Mouse (Mus musculus) spleen, adult 2 months (tissue): ENCODE measurements at regions not wholly inside any gene's neighbourhood (a gene's known extent, or its start where the extent isn't known, plus 50 kb on each side); places are given as distances from the start of the nearest gene placed in this dataset.

Experiments
- DNase-seq, 2 experiments: peaks; one replicate each; pipeline versions ENCODE4 v3.0.0 to v3.0.0-alpha.2; 2012 to 2021; ENCODE audit warnings: low spot score in 2 of 2, low read depth in 1 of 2
- H3K27ac ChIP-seq: fragments of 200-500 bp; 2 replicates; pipeline ENCODE4 v1.5.1; 2012; ENCODE audit warnings: low read length, inconsistent platforms; ENCODE audit not compliant: insufficient read depth
- H3K27me3 ChIP-seq: fragments of 200-500 bp; 2 replicates; pipeline ENCODE4 v1.6.1; 2012; ENCODE audit warnings: mild to moderate bottlenecking, moderate library complexity, low read length, inconsistent platforms; ENCODE audit not compliant: control insufficient read depth, insufficient read depth
- H3K36me3 ChIP-seq: fragments of 200-500 bp; 2 replicates; pipeline ENCODE4 v1.6.1; 2012; ENCODE audit warnings: mild to moderate bottlenecking, low read length, inconsistent platforms; ENCODE audit not compliant: control insufficient read depth, insufficient read depth
- H3K4me1 ChIP-seq: fragments of 200-500 bp; 2 replicates; pipeline ENCODE4 v1.6.1; 2011; ENCODE audit warnings: inconsistent platforms; ENCODE audit not compliant: control insufficient read depth, insufficient read depth, insufficient read length
- H3K4me3 ChIP-seq: fragments of 200-500 bp; 2 replicates; pipeline ENCODE4 v1.5.1; 2011; ENCODE audit warnings: mild to moderate bottlenecking, inconsistent platforms; ENCODE audit not compliant: insufficient read depth, insufficient read length; ENCODE audit errors: extremely low read depth
- CTCF ChIP-seq: fragments of 200-500 bp; IDR thresholded peaks from 2 replicates; pipeline ENCODE4 v1.5.1; 2011; ENCODE audit warnings: mild to moderate bottlenecking, inconsistent platforms; ENCODE audit not compliant: insufficient read depth, insufficient read length, insufficient replicate concordance; ENCODE audit errors: extremely low read depth
- POLR2A ChIP-seq: fragments of 200-500 bp; IDR thresholded peaks from 2 replicates; pipeline ENCODE4 v1.6.1; 2011; ENCODE audit warnings: low read depth, low read length, inconsistent platforms
- WGBS: fragments of 180-500 bp; shearing (Covaris S2); methylation state at CpG from one replicate; pipeline ENCODE4 v1.1.7; 2018; 5-methylcytosine and 5-hydroxymethylcytosine counted together

DNA sequence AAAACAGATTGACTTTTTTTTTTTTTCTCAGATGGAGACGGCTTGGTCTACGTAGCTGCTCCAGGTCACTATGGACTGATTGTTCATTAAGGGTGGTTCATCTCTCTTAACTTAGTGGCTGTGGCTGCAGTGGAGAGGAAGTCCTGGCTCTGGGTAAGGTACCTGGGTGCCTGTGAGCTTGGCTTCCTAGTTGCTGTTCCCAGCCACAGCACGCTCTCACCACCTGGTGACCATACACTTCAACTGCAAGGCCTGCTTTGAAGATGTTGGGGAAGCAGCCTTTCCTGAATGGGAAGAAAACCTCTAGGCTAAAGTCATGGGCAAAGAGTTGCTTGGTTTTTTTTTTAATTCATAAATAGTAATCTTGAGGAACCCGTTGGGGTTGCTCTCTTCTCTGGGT is 301.6 kb downstream of the Zfp706 start:
- H3K27ac ChIP-seq = no peak overlapping the region
- DNase-seq = peak in 1 of 2 experiments; percentile 59
- no peaks in the 10 kb centered on the region for H3K4me1 ChIP-seq
- no peaks in the 10 kb centered on the region for H3K27me3 ChIP-seq
- WGBS = 39% methylated on average over 4 of the region's 4 CpGs
- no peaks in the 10 kb centered on the region for H3K36me3 ChIP-seq
- H3K4me3 ChIP-seq = no peak overlapping the region
- TF ChIP-seq POLR2A (no peak), CTCF (peak; percentile 82; the same call in 1 of the 2 replicates)

DNA sequence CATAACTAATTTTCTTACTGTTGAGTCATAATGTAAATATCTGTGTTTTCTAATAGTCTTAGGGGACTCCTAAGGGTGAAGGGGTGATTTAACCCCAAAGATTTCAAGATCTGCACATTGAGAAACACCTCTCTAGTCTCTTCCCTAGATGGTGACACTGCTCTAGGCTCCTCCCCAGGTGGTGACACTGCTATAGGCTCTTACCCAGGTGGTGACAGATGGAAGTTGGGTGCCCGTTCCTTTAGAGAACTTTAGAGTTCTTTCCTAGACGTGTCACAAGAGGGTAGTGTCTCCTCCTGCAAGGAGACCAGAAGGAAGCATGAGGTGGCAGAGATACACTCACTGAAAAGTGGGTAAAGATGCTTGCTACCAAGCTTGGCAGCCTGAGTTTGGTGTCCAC is 302.2 kb downstream of the Zfp706 start:
- DNase-seq = no peak
- Histone ChIP-seq H3K4me1 (no peaks in the 10 kb centered on the region), H3K27me3 (no peaks in the 10 kb centered on the region), H3K4me3 (no peak overlapping the region), H3K36me3 (no peaks in the 10 kb centered on the region), H3K27ac (no peak overlapping the region)
- WGBS = 25% methylated on average over 2 of the region's 2 CpGs
- TF ChIP-seq POLR2A (no peak), CTCF (no peak)

- DNase-seq = no peak
- TF ChIP-seq CTCF (no peak), POLR2A (no peak)
- no peak overlapping the region for H3K27ac ChIP-seq
- H3K36me3 ChIP-seq = no peaks in the 10 kb centered on the region
- no peaks in the 10 kb centered on the region for H3K27me3 ChIP-seq
- 74% methylated on average over 8 of the region's 8 CpGs for WGBS
- H3K4me1 ChIP-seq = no peaks in the 10 kb centered on the region
- H3K4me3 ChIP-seq = no peak overlapping the region
Observed at GRCm38 (mm10) chr15:36701846-36702245, 305.7 kb downstream of the Zfp706 start.

DNA sequence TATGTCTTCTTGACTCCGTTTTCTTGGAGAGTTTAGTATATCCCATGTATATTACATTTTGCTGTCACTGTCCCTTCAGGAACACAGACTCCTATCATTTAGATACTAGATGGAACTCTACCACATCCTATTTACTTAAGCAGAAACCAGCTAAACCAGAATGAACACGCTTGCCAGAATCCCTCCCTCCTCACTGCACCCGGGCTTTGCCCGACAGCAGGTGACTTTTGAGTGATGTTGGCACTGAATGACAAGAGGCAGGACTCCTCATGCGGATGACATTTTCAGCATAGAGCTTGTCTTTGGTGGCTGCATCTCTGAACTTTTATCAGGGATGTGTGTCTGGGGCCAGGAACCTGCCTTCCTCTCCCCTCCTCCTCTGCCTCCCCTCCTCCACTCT is 307.4 kb downstream of the Zfp706 start:
- 91% methylated on average over 5 of the region's 5 CpGs for WGBS
- TF ChIP-seq POLR2A = no peak
- TF ChIP-seq CTCF = no peak

GRCm38 (mm10) chr15:36695199-36696129 is 312.1 kb downstream of the Zfp706 start:
- Histone ChIP-seq H3K36me3 (no peaks in the 10 kb centered on the region), H3K27ac (no peak overlapping the region), H3K4me1 (no peaks in the 10 kb centered on the region), H3K4me3 (peak overlapping the region; percentile 36; the same call in 1 of the 2 replicates), H3K27me3 (no peaks in the 10 kb centered on the region)
- TF ChIP-seq CTCF (no peak), POLR2A (no peak)
- no peak for DNase-seq
- 60% methylated on average over 14 of the region's 14 CpGs for WGBS

More for the DNA sequence above, 307.4 kb downstream of the Zfp706 start:
- Histone ChIP-seq H3K36me3 (no peaks in the 10 kb centered on the region), H3K27me3 (no peaks in the 10 kb centered on the region), H3K4me3 (no peak overlapping the region), H3K27ac (no peak overlapping the region), H3K4me1 (no peaks in the 10 kb centered on the region)
- DNase-seq = no peak

- H3K4me3 ChIP-seq = no peak overlapping the region
- WGBS = 84% methylated on average over 15 of the region's 15 CpGs
- no peak for DNase-seq
- TF ChIP-seq CTCF (no peak), POLR2A (no peak)
- no peak overlapping the region for H3K27ac ChIP-seq
- no peaks in the 10 kb centered on the region for H3K27me3 ChIP-seq
- H3K36me3 ChIP-seq = no peaks in the 10 kb centered on the region
- peaks cover 5% of the 10 kb centered on the region; the same call in 1 of the 2 replicates for H3K4me1 ChIP-seq
Observed at GRCm38 (mm10) chr15:36691002-36691652, 316.4 kb downstream of the Zfp706 start.
